Mouse (Mus musculus) kidney, adult 2 months (tissue): ENCODE data around the gene Sos2.

Experiments used
- CTCF ChIP-seq: fragments of 200-500 bp; conservative IDR thresholded peaks from 2 replicates; pipeline ENCODE4 v1.5.1; 2011; ENCODE audit warnings: low read depth, mild to moderate bottlenecking, control low read depth, low read length, moderate library complexity, mixed read lengths; ENCODE audit not compliant: insufficient read depth, insufficient read length
- POLR2A ChIP-seq: fragments of 200-500 bp; IDR thresholded peaks from one replicate; pipeline ENCODE4 v1.6.1; 2011; ENCODE audit warnings: low read depth, low read length, control low read depth

DNA sequence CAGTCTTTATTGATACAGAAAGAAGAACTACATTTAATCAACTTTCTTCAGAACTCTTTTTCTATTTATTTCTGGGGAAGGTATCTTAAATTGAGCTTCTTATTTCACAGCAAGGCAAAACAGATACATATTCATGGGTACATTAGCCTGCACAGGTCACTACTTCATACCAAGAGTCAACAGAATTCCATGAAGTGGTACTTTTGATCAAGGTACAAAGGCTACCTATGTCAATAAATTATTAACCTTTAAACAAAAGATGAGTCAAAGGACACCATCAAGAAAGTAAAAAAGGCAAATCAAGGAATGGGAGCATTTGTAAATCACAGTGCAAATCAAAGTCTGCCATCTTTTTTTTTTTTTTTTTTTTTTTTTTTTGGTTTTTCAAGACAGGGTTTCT is 32.0 kb upstream of the Sos2 start:
- TF ChIP-seq CTCF (no peak), POLR2A (no peak)
